Mouse (Mus musculus): ENCODE results near the gene Foxl2.

Foxl2 gene

DNA sequence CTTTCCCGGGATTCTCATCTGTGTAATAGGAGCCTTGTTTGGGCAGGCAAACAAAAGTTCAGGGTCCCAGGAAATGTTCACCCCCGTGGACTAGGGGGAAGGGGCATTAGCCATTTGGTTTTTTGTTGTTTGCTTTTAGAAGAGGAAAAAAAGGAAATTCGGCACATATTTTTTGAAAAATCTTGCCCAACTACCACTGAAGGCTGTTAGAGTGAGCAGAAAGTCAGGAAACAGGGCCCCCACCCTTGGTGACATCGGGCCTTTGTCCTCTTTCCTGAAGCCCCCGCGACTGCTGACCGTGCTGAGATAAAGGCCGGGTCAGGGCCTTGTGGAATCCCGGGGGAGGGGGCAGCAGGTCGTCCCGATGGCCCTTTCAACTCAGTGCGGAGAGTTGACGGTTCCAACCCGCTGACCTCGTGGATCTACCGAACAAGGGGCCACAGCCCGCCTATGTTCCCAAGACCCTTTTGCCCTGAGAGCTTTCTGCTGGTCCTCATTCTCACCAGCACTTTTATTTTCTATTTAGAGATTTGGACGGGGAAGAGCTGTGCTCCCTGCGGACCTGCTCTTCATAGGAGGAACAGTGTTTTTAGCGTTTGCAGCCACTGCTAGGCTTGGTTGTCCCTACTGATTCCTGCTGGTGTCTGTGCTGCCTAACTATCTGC, 7.5 kb downstream of the Foxl2 start:
- DNase-seq (ENCODE audit: low read depth), result peak; percentile 2

DNA sequence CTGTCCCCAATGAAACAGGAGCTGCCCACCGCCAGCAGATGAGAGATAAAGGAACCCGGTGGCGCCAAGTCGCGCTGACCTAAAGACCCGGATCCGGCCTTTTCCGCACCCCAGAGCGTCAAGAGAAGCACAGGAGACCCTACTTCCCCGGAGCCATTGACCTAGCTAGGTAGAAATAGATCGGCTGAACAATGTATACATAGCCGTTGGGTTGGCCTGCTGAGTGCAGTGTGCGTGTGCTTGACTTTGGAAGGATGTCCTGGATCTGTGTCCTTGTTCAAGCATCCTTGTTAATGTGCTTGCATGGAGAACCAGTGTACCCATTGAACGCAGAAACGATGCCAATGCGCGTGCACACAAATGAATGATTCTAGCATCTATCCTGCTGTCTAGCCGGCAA, 8.6 kb downstream of the Foxl2 start:
- peak; percentile 4 for DNase-seq (ENCODE audit: low read depth)

- DNase-seq (ENCODE audit: low read depth), result peak; percentile 30
These were observed 10.0 kb downstream of the Foxl2 start for GRCm38 (mm10) chr9:98965084-98965483.

- DNase-seq (ENCODE audit: low read depth), result no peak
These were observed 18.0 kb downstream of the Foxl2 start for GRCm38 (mm10) chr9:98973101-98973521.

- no peak for DNase-seq (ENCODE audit: low read depth)
These were observed 18.5 kb downstream of the Foxl2 start for GRCm38 (mm10) chr9:98973561-98973960.

- no peak for DNase-seq (ENCODE audit: low read depth)
These were observed 19.8 kb downstream of the Foxl2 start for GRCm38 (mm10) chr9:98974898-98975297.

- DNase-seq (ENCODE audit: low read depth), result no peak
These were observed 21.0 kb downstream of the Foxl2 start for GRCm38 (mm10) chr9:98976081-98976480.

- DNase-seq (ENCODE audit: low read depth), result peak; percentile 43
These were observed 21.4 kb downstream of the Foxl2 start for GRCm38 (mm10) chr9:98976520-98976919.

DNA sequence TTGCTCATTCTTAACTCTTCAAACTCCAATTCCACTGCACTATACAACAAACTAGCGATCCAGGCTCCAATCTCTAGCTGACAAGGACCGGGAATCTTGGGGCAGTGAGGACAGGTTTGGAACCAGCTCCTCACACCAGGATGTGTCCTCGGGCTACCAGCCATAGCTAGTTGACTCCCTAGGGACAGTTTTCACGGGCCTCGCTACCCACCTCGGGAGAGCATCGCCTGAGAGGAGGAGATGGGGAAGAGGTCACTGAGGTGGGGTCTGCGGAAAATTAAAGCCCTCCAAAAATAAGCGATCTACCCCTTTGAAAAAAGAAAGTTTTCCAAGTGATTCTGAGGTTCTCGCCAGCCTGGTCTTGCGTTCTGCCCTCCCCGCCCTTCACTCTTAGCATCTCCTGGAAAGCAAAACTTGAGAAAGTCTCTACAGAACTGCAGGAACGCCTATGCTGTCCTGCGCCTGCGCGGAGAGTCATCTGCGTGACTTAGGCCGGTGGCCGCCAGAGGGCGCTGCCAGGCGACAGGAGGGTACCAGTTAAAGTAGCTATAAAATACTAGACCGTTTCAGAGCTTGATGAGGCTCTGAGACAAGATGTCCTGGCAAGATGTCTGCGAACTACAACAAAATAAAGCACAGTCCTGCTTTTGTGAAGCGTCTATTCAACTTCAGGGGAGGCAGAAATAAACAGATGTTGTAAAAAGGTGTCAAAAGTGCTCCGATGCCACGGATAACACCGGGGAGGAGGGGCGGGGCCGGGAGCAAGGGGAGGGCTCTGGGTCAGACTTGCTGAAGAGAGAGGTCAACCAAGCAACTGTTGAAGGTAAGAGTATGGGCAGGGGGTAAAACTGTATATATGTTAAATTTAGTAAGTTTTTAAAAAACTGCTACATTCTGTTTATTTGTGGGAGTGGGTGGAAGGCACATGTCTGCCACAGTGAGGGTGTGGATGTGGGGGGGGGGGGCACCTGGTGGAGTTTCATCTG, 24.6 kb downstream of the Foxl2 start:
- DNase-seq (ENCODE audit: low read depth), result peak; percentile 95

DNA sequence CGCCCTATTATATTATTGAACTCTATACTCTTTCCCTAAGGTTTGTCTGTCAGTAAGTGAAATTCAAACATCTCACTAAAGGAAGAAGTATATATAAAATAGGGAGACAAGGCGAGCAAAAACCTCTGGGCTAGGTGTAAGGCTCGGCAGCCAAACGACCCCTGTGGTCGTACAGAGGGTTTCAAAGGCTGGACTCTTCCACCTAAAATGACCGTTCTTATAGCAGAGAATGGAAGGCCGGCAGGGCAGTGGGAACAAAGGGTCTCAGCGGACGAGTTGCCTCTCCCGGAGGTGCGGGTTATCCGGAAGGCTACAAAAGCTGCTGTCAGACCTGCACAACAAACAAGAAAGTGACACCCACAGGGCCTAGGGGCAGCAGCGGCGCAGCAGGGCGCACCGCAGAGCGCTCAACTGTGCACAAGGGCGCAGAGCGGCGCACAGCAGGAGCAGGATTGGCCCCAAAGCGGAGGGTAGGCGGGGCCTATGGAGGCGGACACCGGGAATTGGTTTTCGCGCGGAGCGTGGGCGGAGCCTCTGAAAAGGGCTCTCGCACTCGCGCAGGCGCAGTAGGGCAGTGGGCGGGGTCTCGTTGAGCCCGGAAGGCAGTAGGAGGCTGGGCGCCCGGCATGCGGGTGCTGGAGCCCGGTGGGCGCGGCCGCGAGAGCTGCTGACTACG, 30.9 kb downstream of the Foxl2 start, which contains the start of gene Faim:
Faim (plus strand) TSS at position 574 of the 676 bp plus-strand sequence.
- peak; percentile 100 for DNase-seq (ENCODE audit: low read depth)

DNA sequence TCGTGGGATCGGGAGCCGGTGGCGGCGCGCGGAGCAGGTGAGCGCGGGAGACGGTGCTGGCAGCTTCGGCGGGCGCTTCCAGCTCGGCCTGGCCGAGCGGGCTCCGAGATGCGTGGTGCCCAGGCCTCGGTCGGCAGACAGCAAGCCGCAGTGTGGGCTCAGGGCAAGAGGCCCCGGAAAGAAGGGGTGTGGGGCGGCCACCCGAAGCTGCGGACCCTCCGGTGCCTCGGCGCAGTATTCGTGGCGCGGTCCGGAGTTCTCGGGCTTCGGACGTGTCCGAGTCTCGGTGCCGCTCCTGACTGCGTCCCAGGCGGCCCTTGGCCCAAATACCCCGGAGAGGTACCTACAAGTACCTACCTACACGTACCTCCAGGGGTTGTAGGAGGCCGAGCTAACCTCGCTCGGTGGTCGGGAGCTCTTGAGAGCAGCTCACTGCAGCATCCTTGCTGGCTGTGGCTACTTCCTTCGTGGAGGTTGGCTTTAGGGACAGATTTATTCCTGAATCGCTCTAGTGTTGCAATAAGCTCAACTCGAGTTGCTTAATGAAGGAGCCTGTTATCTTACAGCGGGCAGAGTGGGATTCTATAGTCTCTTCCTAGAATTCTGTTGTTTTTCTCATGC, 31.5 kb downstream of the Foxl2 start:
- DNase-seq (ENCODE audit: low read depth), result peak; percentile 58

DNA sequence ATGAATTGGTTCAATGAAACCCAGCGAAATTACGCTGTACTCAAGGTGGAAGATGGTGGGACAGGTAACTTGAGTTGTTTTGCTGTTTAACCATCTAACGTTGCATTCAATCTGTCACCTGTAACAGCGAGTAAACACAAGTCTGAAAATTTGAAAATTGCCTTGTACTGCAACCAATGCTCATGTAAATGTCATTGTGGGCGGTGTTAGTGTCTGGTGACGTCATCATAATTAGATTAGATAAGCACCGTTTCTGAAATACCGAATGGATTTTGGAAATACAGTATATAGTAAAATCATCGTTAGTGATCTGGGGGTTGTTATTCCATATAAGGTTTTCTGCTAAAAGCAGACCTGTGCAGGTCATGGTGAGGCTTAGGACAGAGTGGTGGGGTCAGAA, 32.0 kb downstream of the Foxl2 start:
- peak; percentile 79 for DNase-seq (ENCODE audit: low read depth)

DNA sequence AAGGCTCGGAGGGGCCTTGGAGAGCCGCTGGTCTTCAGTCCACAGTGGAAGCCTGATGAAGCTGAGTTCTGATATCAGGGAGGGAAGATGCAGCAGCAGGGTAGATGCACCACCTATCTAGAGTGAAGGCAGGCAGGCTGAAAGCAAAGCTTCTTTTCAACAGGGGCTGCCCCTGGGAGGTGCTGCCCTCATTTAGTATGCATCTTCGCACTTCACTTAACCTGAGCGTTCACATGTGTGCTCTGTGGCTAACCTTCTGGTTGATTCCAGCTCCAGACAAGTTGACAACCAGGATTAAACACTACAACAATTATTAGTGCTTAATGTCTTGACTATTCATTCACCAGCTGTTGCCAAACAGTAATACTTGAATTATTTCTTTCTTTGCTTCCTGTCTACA, 39.0 kb downstream of the Foxl2 start:
- DNase-seq (ENCODE audit: low read depth), result no peak

GRCm38 (mm10) chr9:98999881-99000339, 44.8 kb downstream of the Foxl2 start:
- no peak for DNase-seq (ENCODE audit: low read depth)

DNA sequence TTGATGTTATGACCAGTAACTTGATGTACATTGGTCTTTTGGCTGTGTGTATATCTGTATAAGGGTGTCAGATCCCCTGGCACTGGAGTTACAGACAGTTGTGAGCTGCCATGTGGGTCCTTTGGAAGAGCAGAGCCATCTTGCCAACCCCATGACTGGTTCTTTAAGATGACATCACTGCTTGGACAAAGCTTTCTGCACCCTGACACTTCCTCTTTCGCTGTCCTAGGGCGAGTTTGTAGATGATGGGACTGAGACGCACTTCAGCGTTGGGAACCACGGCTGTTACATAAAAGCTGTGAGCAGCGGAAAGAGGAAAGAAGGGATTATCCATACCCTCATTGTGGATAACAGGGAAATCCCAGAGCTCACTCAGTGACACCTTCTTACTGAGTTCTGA, 46.2 kb downstream of the Foxl2 start:
- no peak for DNase-seq (ENCODE audit: low read depth)

All from induced T-regulatory cell, adult 2 months (primary cell).